Mouse (Mus musculus): ENCODE data around the gene Prss50.

GRCm38 (mm10) chr9:110833021-110833420, 24.7 kb upstream of the Prss50 start:
- no peak for TF ChIP-seq CHD2 (IDR thresholded peaks at IDR 0.05; ENCODE audit: low read length)
- no peak for TF ChIP-seq POLR2A (IDR thresholded peaks at IDR 0.05; ENCODE audit: control insufficient read depth in 1 of 2, insufficient read depth in 1 of 2, low read depth in 1 of 2, low read length in 2 of 2, poor library complexity in 1 of 2)
- TF ChIP-seq E2F4 (IDR thresholded peaks at IDR 0.05; ENCODE audit: borderline replicate concordance, low read depth, low read length), result no peak
- TF ChIP-seq MXI1 (IDR thresholded peaks at IDR 0.05; ENCODE audit: low read depth, low read length), result no peak
- no peak for TF ChIP-seq GABPA (IDR thresholded peaks at IDR 0.05; ENCODE audit: low read depth, low read length)
- no peak for TF ChIP-seq NELFE (IDR thresholded peaks at IDR 0.05; ENCODE audit: low read depth, low read length)
- no peak for TF ChIP-seq NRF1 (IDR thresholded peaks at IDR 0.05; ENCODE audit: insufficient read depth, low read depth, low read length, poor library complexity, severe bottlenecking)
- no peak for TF ChIP-seq ZC3H11A (IDR thresholded peaks at IDR 0.05; ENCODE audit: low read depth, low read length)
- TF ChIP-seq CTCF (IDR thresholded peaks at IDR 0.05 in 2 of 3, conservative IDR thresholded peaks at IDR 0.05 in 1 of 3; ENCODE audit: control insufficient read depth in 1 of 3, insufficient read depth in 1 of 3, low read depth in 2 of 3, low read length in 3 of 3, poor library complexity in 1 of 3, severe bottlenecking in 1 of 3), result no peak
- TF ChIP-seq BHLHE40 (IDR thresholded peaks at IDR 0.05; ENCODE audit: borderline replicate concordance, low read depth, low read length), result no peak
- TF ChIP-seq GATA1 (IDR thresholded peaks at IDR 0.05; ENCODE audit: low read depth, low read length), result no peak
- TF ChIP-seq MYC (IDR thresholded peaks at IDR 0.05; ENCODE audit: low read depth, low read length), result no peak
